Mouse (Mus musculus): ENCODE data around the gene Palld. TPM values are rescaled to one million over a fixed set of nuclear protein-coding genes. Genes with fewer than 3 reads are reported as not detected.

The Palld gene
- total RNA-seq, 1 experiment from 2014 or later, result 0.70 TPM

- no peak for ATAC-seq (ENCODE audit: extremely low read depth, insufficient number of reproducible peaks, low FRiP score, poor library complexity, severe bottlenecking)
These were observed 350.3 kb downstream of the Palld start for GRCm38 (mm10) chr8:61552221-61552620.

- ATAC-seq (ENCODE audit: extremely low read depth, insufficient number of reproducible peaks, low FRiP score, poor library complexity, severe bottlenecking), result no peak
These were observed 352.3 kb downstream of the Palld start for GRCm38 (mm10) chr8:61550006-61550748.

- ATAC-seq (ENCODE audit: extremely low read depth, insufficient number of reproducible peaks, low FRiP score, poor library complexity, severe bottlenecking), result no peak
These were observed 352.9 kb downstream of the Palld start for GRCm38 (mm10) chr8:61549585-61549984.

GRCm38 (mm10) chr8:61539828-61540500, 362.5 kb downstream of the Palld start:
- ATAC-seq (ENCODE audit: extremely low read depth, insufficient number of reproducible peaks, low FRiP score, poor library complexity, severe bottlenecking), result peak; percentile 81

- ATAC-seq (ENCODE audit: extremely low read depth, insufficient number of reproducible peaks, low FRiP score, poor library complexity, severe bottlenecking), result no peak
These were observed 365.0 kb downstream of the Palld start for GRCm38 (mm10) chr8:61537471-61537870.

- no peak for ATAC-seq (ENCODE audit: extremely low read depth, insufficient number of reproducible peaks, low FRiP score, poor library complexity, severe bottlenecking)
These were observed 367.0 kb downstream of the Palld start for GRCm38 (mm10) chr8:61535472-61535871.

GRCm38 (mm10) chr8:61533356-61533926, 369.0 kb downstream of the Palld start:
- no peak for ATAC-seq (ENCODE audit: extremely low read depth, insufficient number of reproducible peaks, low FRiP score, poor library complexity, severe bottlenecking)

GRCm38 (mm10) chr8:61532831-61533230, 369.7 kb downstream of the Palld start:
- no peak for ATAC-seq (ENCODE audit: extremely low read depth, insufficient number of reproducible peaks, low FRiP score, poor library complexity, severe bottlenecking)

GRCm38 (mm10) chr8:61531944-61532795, 370.3 kb downstream of the Palld start:
- ATAC-seq (ENCODE audit: extremely low read depth, insufficient number of reproducible peaks, low FRiP score, poor library complexity, severe bottlenecking), result no peak

- ATAC-seq (ENCODE audit: extremely low read depth, insufficient number of reproducible peaks, low FRiP score, poor library complexity, severe bottlenecking), result no peak
These were observed 373.8 kb downstream of the Palld start for GRCm38 (mm10) chr8:61528642-61529041.

- no peak for ATAC-seq (ENCODE audit: extremely low read depth, insufficient number of reproducible peaks, low FRiP score, poor library complexity, severe bottlenecking)
These were observed 374.3 kb downstream of the Palld start for GRCm38 (mm10) chr8:61528197-61528596.

GRCm38 (mm10) chr8:61527037-61527436, 375.5 kb downstream of the Palld start:
- no peak for ATAC-seq (ENCODE audit: extremely low read depth, insufficient number of reproducible peaks, low FRiP score, poor library complexity, severe bottlenecking)

GRCm38 (mm10) chr8:61522132-61522531, 380.4 kb downstream of the Palld start:
- ATAC-seq (ENCODE audit: extremely low read depth, insufficient number of reproducible peaks, low FRiP score, poor library complexity, severe bottlenecking), result no peak

GRCm38 (mm10) chr8:61517502-61518185, 384.8 kb downstream of the Palld start:
- peak; percentile 49; the same call in 1 of the 2 replicates for ATAC-seq (ENCODE audit: extremely low read depth, insufficient number of reproducible peaks, low FRiP score, poor library complexity, severe bottlenecking)

- ATAC-seq (ENCODE audit: extremely low read depth, insufficient number of reproducible peaks, low FRiP score, poor library complexity, severe bottlenecking), result no peak
These were observed 385.6 kb downstream of the Palld start for GRCm38 (mm10) chr8:61516745-61517501.

- ATAC-seq (ENCODE audit: extremely low read depth, insufficient number of reproducible peaks, low FRiP score, poor library complexity, severe bottlenecking), result peak; percentile 73; the same call in 1 of the 2 replicates
These were observed 386.4 kb downstream of the Palld start for GRCm38 (mm10) chr8:61515931-61516744.

Measured in neutrophil, adult 5-6 weeks (primary cell).